Mouse (Mus musculus) ES-Bruce4 (cell line): ENCODE results near the gene Hoxb6. TPM values are rescaled to one million over a fixed set of nuclear protein-coding genes. Genes with fewer than 3 reads are reported as not detected.
A peak's percentile ranks its signal among the peaks of the same experiment; 100 is the strongest.

Experiments
- H3K27ac ChIP-seq: 2 replicates; pipeline ENCODE4 v1.5.1; 2012; ENCODE audit warnings: low read length, inconsistent platforms; ENCODE audit not compliant: insufficient read depth
- H3K27me3 ChIP-seq: 2 replicates; pipeline ENCODE4 v1.6.1; 2012; ENCODE audit warnings: mild to moderate bottlenecking, low read length, inconsistent platforms; ENCODE audit not compliant: control insufficient read depth, poor library complexity, insufficient read depth, severe bottlenecking
- H3K36me3 ChIP-seq: 2 replicates; pipeline ENCODE4 v1.6.1; 2012; ENCODE audit warnings: inconsistent platforms, mild to moderate bottlenecking, low read length, moderate library complexity; ENCODE audit not compliant: control insufficient read depth, poor library complexity, insufficient read depth, severe bottlenecking
- H3K4me1 ChIP-seq: one replicate; pipeline ENCODE4 v1.8.1; 2011; ENCODE audit warnings: low read length; ENCODE audit not compliant: control insufficient read depth, insufficient read depth
- H3K4me3 ChIP-seq: 2 replicates; pipeline ENCODE4 v1.5.1; 2011; ENCODE audit warnings: low read depth, mild to moderate bottlenecking, low read length
- H3K9ac ChIP-seq: 2 replicates; pipeline ENCODE4 v1.6.1; 2012; ENCODE audit warnings: low read depth, mild to moderate bottlenecking, inconsistent platforms; ENCODE audit not compliant: poor library complexity, severe bottlenecking
- H3K9me3 ChIP-seq: replicated peaks from 2 replicates; pipeline ENCODE4 v1.6.1; 2012; ENCODE audit warnings: mild to moderate bottlenecking, low read length, inconsistent platforms; ENCODE audit not compliant: control insufficient read depth, poor library complexity, insufficient read depth, severe bottlenecking
- CTCF ChIP-seq: IDR thresholded peaks from one replicate; pipeline ENCODE4 v1.8.1; 2011; ENCODE audit warnings: low read depth, low read length
- EP300 ChIP-seq: IDR thresholded peaks from 2 replicates; pipeline ENCODE4 v1.6.1; 2011; ENCODE audit warnings: low read depth, low read length; ENCODE audit not compliant: insufficient read depth
- POLR2A ChIP-seq: IDR thresholded peaks from one replicate; pipeline ENCODE4 v1.8.1; 2011; ENCODE audit warnings: low read length; ENCODE audit not compliant: insufficient read depth
- polyA plus RNA-seq: library from polyadenylated mRNA; stranded (reverse); fragments of >200 nt; gene quantifications from 2 replicates; pipeline ENCODE4 v1.2.4, GENCODE M21; 2011; ENCODE audit warnings: low read depth; ENCODE audit not compliant: missing spikeins, insufficient read depth, insufficient read length

Hoxb6 gene
- polyA plus RNA-seq, 1 experiment, result not detected

DNA sequence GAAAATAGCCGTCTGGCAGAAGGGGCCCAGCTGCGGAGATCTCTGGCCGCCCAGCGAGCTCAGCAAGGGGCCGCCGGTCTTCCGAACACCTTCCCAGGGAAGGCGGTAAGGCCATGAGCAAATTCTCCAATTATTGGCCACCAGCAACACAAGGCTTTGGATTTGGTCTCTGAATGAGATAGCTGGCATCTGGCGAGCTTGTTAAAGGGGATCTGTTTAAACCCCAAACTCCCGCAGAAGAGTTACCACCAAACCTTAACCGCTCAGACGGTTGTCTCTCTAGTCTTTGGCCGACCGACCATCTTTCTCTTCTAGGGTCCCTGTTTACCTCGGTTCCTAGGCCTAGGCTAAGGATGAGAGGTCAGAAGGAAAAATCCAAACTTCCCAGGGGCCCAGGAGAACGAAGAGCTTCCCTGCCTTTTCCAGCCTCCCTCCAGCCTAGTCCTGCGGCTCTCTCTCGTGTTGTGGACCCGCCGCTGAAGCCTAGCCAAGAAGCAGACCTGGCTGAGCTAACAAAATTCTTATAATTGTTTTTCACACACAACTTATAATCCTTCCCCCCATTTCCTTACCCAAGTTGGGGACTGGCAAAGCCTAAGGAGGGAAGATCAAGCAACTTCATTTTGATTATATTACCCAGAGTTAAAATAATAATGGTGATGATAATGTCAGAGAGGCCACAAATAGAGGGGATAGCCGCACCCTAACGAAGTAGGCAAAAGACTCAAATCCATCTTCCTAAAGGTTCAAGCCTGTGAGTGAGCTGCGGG lies 10.3 kb downstream of the Hoxb6 start:
- Histone ChIP-seq H3K9ac (no peak overlapping the region), H3K4me3 (no peak overlapping the region), H3K27ac (no peak overlapping the region), H3K4me1 (no peaks in the 10 kb centered on the region), H3K27me3 (peaks cover 79% of the 10 kb centered on the region), H3K36me3 (no peaks in the 10 kb centered on the region), H3K9me3 (no peaks in the 10 kb centered on the region)
- TF ChIP-seq POLR2A (no peak), CTCF (no peak), EP300 (no peak)

DNA sequence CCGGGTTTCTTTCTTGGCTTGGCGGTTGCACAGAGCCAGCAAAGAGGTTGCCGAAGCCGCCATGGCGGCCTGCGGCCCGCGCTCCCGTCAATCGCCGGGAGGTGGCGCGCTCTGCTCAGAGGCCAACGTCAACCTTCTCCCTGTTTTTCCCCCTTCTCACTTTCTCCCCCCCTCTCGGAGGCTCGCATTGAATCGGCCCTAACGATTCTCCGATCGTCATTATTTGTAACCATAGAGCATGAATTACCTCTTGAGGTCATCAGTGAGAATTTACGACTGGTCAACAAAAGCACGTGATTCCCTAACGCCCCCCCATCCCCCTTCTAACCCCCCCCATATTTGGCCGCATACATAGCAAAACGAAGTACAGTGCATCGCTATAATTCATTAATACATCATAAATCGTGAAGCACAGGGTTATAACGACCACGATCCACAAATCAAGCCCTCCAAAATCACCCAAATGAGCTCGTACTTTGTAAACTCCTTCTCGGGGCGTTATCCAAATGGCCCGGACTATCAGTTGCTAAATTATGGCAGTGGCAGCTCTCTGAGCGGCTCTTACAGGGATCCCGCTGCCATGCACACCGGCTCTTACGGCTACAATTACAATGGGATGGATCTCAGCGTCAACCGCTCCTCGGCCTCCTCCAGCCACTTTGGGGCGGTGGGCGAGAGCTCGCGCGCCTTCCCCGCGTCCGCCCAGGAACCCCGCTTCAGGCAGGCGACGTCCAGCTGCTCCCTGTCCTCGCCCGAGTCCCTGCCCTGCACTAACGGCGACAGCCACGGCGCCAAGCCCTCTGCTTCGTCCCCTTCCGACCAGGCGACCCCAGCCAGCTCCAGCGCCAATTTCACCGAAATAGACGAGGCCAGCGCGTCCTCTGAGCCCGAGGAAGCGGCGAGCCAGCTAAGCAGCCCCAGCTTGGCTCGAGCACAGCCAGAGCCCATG lies 11.1 kb downstream of the Hoxb6 start, which contains the start of gene Hoxb5:
TSS of gene Hoxb5 (plus strand) at position 186 of the 949 bp plus-strand sequence.
- Histone ChIP-seq H3K36me3 (no peaks in the 10 kb centered on the region), H3K4me3 (peak within 1 kb of the TSS; percentile 17; the same call in 1 of the 2 replicates), H3K9ac (no peak within 1 kb of the TSS), H3K27ac (no peak within 1 kb of the TSS), H3K27me3 (peaks cover 78% of the 10 kb centered on the region), H3K9me3 (no peaks in the 10 kb centered on the region), H3K4me1 (no peaks in the 10 kb centered on the region)
- TF ChIP-seq POLR2A, result no peak
- TF ChIP-seq CTCF, result peak; percentile 82
- TF ChIP-seq EP300, result no peak

DNA sequence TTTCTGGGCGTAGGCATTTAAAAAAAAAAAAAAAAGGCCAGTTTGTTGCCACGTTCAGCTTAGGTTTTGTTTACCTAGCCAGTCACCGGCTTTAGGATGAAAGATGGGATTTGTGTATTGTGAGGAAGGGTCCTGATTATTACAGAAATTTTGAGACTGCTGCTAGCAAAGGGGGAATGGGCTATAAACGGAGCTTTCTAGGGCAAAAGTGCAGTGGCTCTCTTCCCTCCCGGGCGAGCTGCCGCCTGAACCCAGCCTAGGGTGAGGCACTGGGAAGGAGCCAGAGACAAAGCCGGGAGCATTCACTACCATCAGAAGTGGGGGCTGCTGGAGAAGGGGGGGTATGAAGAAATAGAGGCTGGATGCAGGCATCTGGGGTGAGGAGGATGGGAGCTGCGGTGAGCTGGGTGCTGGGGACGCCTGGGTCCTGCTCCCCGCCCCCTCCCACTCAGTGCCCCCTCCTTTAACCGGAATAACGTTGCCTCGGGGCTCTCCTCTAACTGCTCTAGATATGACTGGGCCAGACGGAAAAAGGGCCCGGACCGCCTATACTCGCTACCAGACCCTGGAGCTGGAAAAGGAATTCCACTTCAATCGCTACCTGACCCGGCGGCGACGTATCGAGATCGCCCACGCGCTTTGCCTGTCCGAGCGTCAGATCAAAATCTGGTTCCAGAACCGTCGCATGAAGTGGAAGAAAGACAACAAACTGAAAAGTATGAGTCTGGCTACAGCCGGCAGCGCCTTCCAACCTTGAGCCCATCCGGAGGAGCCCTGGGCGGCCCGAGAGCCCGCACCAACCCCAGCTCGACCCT lies 12.3 kb downstream of the Hoxb6 start:
- Histone ChIP-seq H3K9me3 (no peaks in the 10 kb centered on the region), H3K4me3 (no peak overlapping the region), H3K4me1 (no peaks in the 10 kb centered on the region), H3K36me3 (no peaks in the 10 kb centered on the region), H3K27ac (no peak overlapping the region), H3K27me3 (peaks cover 74% of the 10 kb centered on the region), H3K9ac (no peak overlapping the region)
- no peak for TF ChIP-seq CTCF
- no peak for TF ChIP-seq EP300
- no peak for TF ChIP-seq POLR2A

DNA sequence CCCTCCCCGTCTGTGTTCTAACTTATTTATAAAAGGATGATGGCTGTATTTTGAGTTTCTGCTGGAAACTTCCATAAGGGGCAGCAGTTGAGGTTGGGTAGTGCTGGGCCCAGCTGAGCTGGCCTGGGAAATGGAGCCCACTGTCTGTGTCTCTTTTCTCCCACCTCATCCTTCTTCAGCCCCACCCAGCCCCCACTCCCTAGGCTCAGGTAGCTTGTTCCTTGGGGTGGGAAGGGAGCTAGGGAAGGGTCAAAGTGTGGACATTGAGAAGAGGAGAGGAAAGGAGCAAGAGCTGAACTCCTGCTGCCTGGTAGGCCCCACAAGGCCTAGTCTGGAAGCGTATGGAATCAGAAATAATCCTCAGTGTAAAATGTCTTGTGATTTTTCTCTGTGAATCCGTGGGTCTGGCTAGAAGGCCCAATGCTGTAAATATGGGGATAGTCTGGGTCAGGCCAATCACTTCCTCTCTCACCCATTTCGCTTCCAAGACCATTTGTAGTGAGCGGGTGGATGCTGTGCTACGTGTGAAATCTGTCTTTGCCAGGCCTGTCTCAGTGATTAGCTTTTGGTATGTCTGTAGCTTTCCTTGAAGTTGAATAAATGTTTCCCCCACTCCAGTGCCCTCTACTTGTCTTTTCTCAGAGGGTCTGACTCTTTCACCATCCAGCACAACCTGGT lies 13.4 kb downstream of the Hoxb6 start:
- Histone ChIP-seq H3K4me1 (no peaks in the 10 kb centered on the region), H3K4me3 (no peak overlapping the region), H3K9ac (no peak overlapping the region), H3K36me3 (no peaks in the 10 kb centered on the region), H3K27me3 (peaks cover 70% of the 10 kb centered on the region), H3K27ac (no peak overlapping the region), H3K9me3 (no peaks in the 10 kb centered on the region)
- TF ChIP-seq POLR2A (no peak), EP300 (no peak), CTCF (no peak)

DNA sequence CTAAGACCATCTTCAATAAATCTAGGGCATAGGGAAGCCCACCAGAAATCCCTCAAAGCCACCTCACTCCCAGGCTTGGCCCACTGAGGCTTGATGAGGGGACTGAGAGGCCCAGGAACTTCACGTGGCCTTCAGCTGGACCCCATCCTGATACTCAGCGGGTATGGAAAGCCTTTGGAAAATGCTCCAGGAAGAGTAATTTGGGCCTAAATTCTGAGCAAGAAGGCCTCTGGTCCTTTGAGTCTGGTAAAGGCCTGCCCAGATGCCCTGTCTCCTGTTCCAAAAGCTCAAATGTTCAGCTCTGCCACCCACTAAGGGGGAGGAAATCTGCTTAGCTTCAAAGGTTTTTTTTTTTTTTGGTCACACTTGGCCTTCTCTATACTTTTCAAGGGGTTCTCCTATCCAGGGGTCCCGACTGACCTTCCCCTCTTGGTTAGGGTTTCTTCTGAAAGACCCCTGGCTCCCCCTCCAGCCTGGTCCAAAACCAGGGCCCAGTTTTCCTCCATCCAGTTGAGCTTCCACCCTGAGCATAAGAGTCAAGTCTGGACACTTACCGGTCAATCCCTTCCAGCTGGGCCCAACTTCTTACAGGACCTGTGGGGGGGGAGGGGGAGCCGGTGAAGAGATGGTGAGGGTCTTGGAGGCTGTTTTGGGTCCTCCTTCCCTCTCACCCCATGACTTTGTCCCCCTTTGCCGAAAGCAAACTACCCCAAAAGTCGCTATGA lies 14.1 kb downstream of the Hoxb6 start:
- Histone ChIP-seq H3K4me3 (no peak overlapping the region), H3K27ac (no peak overlapping the region)

More for the DNA sequence above, 14.1 kb downstream of the Hoxb6 start:
- Histone ChIP-seq H3K9me3 (no peaks in the 10 kb centered on the region), H3K9ac (no peak overlapping the region), H3K27me3 (peaks cover 66% of the 10 kb centered on the region), H3K4me1 (no peaks in the 10 kb centered on the region), H3K36me3 (no peaks in the 10 kb centered on the region)
- no peak for TF ChIP-seq CTCF
- TF ChIP-seq EP300, result no peak
- no peak for TF ChIP-seq POLR2A
